Mouse (Mus musculus) natural killer cell, adult 2 months (primary cell): ENCODE results near the gene Micall1.

Experiments used
- DNase-seq, 2 experiments: peaks; one replicate each; pipeline ENCODE4 v3.0.0; 2022; ENCODE audit warnings: low spot score in 2 of 2

Micall1 gene

DNA sequence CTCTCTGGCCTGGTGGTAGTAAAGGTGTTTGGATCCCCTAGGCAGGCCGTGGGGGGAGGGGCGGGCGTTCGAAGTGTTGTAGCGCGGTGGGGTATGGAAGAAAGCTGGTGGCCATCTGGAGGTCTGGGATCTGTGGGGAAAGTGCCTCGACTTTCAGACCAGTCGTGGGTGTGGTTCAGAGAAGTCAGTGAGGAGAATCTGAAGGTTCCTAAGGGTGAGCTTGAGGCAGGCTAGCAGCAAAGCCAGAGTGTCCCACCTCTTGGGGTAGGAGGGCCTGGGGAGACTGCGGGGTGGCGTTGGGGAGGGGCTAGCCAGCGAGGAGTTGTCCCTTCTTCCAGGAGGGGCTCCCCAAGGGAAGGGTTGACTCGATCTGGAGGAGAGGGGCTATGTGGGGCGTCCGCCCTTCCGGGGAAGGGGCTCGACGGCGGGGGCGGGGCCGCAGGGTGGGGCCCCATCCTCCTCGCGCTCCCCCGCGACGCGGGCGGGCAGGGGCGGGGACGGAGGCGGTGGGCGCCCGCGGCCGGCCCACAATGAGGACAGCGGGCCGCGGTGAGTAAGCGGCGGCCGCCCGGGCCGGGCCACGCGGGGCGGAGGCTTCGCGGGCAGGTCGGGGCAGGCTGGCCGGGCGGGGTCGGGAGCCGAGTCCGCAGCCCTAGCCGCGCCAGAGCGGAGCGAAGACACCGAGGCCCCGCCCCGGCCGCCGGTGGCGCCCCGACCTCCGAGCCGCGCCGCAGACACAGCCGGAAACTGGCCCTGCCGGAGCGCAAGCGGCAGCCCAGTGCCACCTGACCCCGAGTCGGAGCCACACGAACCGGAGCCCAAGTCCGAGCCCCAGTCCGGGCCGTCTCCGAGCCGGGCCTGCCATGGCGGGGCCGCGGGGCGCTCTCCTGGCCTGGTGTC is at the start of gene Micall1:
Micall1 (plus strand) TSS at position 478 of the 900 bp plus-strand sequence.
- DNase-seq, result peak; percentile 51 to 63

DNA sequence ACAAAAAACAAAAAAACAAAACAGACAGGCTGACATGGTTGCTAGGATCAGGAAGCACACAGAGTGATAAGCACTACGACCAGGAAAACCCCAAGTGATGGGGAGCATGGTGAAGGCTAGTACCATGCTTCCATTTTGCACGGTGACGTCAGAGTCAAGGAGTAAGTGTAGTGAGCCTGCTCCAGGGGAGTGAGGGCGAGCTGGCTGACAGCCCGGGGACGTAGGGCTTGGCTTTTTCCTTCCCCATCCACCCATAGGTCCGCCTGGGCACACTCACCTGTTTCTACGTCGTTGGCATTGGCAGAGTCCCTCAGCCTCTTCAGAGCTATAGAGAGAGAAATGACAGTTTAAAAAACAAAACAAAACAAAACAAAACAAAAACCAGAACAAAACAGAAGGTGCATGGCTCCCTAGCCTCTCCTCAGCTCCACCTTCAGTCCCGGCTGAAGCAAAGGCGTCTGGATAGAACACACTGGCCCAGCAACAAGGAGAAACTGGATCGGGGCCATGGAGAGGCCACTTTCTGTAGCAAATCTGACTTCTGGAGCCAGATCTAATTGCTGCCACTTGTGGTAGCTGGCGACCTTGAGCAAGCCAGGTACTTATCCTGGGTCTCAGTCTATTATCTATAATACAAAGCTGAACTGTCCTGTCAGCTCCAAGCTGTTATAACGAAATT is 47.7 kb upstream of the Micall1 start:
- no peak for DNase-seq

GRCm38 (mm10) chr15:79062376-79063159 is 46.1 kb upstream of the Micall1 start, which contains the start of gene Ankrd54:
Ankrd54 (minus strand) TSS chr15:79062893.
- DNase-seq, result peak; percentile 96

GRCm38 (mm10) chr15:79063160-79063740 is 45.4 kb upstream of the Micall1 start:
- DNase-seq, result no peak

DNA sequence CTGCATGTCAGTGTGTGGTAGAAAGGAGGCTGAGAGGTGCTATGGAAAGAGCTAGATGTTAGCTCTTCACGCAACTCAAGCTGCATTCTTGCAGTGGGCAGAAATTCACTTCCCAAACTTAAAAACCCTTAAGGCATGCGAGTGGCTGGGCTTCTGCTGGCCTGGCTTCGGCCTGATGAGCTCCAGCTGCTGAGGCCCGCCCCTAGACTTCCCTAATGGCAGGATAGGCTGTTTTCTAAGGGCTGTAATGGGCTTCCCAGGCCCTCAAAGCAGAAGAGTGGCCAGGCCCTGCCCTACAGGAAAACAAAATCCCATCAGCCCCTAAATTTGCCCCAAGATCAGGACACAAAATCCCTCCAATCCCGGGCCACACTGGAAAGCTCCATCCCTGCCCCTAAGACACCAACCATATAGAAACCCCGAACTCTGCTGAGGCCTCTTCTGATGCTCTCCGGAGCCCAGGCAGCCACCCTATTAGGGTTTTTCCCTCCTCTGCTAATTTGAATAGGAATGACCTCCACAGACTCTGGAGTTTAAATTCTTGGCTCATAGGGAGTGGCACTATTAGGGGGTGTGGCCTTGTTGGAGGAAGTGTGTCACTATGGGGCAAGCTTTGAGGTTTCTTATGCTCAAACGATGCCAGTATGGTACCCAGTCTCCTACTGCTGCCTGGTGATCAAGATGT is 43.5 kb upstream of the Micall1 start:
- no peak for DNase-seq

DNA sequence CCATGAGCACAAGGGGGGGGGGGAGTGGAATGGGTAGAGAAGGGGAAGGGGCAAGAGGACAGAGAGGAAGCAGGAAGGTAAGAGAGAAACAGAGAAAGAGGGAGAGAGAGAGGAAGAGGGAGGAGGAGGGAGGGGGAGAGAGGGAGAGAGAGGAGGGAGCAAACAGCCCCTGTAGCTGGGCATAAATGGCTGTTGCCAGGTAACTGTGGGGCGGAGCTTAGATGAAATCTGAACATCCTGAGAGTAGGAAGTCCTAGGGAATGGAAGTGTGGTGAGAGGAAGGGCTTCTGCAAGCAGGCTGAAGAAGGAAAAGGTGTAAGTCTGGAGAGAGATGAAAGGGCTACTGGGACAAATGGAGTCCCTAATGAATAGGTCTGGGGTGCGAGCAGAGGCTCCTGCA is 42.4 kb upstream of the Micall1 start:
- DNase-seq, result no peak

DNA sequence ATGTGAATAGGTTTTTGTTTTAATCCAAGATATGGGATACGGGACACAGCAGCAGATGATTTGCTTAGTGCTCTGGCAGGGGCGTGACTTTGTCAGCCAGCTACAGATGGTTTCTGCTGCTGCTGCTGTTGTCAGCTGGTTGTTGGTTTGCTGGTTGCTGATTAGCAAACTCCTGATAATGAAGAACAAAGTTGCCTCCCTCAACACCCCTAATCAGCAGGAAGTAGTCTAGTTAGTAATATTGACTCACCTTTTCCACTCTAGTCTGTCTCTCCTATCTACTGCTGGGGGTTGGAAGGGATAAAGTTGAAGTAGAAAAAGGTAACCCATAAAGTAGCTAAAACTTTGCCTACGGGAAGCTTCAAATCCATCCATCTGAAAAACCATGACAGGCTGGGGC is 41.1 kb upstream of the Micall1 start:
- no peak for DNase-seq

DNA sequence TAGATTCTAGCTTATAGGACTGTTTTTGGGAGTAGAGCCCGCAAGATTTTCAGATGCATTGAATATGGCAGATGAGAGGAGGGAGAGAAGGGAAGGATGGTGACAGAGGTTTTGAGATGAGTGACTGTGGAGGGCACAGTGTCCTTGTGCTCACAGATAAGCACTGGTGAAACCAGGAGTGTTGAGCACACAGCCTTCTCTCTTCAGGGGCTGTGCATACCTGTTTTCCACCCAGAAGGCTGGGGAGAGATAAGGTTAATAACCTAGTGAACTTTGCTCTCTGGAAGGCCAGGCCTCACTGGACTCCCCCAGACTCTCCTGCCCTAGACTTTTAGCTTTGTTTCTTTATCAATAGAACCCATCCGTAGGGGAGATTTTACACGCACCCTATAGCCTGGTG is 40.3 kb upstream of the Micall1 start:
- no peak for DNase-seq

DNA sequence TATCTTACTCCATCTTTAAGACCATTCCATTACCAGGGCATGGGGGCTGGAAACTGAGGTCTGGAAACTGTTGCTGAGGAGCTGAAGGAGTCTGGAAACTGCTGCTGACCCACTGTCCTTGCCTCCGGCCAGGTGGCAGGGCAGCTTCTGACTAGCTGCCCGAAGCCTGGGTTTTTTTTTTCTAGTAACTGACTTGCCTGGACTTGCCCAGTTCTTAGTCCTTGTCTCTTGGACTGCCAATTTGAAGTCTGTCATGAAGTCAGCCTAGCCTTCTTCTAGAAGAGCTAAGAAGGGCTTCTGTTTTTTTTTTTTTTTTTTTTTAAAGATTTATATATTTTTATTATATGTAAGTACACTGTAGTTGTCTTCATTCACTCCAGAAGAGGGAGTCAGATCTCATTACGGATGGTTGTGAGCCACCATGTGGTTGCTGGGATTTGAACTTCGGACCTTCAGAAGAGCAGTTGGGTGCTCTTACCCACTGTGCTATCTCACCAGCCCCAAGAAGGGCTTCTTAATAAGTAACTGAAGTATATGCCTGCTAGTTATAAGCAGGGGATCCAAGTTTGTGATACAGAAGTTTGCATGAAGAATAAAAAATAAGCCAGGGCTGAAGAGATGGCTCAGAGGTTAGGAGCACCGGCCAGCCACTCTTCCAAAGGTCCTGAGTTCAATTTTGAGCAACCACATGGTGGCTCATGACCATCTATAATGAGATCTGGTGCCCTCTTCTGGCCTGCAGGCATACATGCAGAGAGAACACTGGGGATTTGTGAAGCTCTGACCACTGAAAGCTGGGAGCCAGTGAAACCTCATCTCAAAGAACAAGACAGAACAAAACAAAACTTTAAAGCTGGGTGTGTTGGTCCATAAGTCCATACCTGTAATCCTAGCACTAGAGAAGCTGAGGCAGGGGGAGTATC is 37.3 kb upstream of the Micall1 start:
- peak; percentile 43 to 51 for DNase-seq

GRCm38 (mm10) chr15:79073752-79074151 is 34.9 kb upstream of the Micall1 start:
- no peak for DNase-seq

DNA sequence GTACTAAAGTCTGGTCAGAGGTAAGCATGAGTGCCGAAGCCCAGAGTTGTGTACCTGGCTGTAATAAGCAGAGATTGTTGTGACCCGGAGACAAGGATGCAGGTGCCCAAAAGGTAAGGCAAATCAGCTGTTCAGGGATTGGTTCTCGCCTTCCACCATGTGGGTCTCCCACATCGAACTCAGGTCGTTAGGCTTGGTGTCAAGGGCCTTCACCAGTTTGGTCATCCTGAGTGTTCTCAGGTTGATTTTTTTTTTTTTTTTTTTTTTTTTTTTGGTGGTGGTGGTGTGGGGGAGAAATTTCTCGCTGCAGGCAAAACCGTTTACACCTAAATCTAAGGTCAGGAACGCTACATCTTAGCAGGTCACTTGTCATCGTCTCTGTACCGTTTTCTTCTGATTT is 34.3 kb upstream of the Micall1 start:
- DNase-seq, result no peak

- DNase-seq, result peak; percentile 65 to 72
Observed at GRCm38 (mm10) chr15:79074913-79075532, 33.7 kb upstream of the Micall1 start, which contains the start of gene Eif3l. Eif3l (plus strand) TSS chr15:79075179.

DNA sequence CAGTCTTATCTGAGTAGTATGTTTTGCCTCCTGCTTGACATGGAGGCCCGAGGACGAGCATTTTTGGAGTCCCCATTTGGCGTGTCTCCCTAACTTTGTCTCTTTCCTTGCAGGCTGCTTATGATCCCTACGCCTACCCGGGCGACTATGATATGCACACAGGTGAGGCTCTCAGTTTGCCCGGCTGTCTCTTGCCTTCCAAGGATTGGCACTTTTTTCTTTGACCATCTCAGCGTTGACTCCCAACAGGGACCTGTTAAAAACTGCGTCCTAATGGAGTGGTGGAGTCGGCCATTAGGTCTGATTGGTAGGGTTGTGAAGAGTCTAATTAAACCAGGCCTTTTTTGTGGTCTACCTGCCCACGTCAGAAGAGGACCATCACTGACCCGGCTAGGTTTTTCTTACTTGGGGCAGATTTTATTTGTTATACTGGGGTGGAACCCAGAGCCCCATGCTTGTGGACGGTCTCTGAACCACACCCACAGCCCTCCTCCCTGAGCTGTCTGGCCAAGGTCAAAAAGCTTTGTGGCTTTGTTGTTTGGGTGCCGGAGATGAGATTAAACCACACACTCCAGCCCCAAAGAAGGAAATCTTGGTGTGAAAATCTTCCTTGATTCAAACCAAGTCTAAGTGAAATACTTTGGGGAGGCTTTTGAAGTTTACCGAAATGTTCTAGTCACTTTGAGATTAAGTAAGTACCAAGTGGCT is 32.9 kb upstream of the Micall1 start:
- DNase-seq, result no peak

- no peak for DNase-seq
Observed at GRCm38 (mm10) chr15:79079567-79079966, 29.1 kb upstream of the Micall1 start.

- DNase-seq, result no peak
Observed at GRCm38 (mm10) chr15:79092284-79092683, 16.4 kb upstream of the Micall1 start.

- DNase-seq, result no peak
Observed at GRCm38 (mm10) chr15:79093083-79093839, 15.4 kb upstream of the Micall1 start.

DNA sequence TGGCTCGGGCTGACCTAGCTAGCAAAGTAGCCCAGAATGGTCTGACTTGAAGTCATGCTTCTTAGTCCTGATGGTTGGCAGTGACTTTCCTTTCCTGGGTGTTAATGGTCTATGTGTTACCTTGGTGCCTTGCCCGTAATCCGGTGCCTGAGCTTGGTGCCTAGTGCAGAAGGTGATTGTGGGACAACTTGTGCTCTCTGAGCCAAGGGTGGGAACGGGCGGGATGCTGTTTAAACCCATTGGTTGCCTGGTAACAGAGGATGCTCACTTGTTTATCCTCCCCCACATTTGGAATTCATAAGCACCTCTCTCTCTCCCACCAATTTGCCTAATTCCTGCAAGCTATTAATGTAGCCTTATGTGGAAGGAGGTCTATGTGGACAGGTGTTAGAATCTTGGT is 13.2 kb upstream of the Micall1 start:
- no peak for DNase-seq

DNA sequence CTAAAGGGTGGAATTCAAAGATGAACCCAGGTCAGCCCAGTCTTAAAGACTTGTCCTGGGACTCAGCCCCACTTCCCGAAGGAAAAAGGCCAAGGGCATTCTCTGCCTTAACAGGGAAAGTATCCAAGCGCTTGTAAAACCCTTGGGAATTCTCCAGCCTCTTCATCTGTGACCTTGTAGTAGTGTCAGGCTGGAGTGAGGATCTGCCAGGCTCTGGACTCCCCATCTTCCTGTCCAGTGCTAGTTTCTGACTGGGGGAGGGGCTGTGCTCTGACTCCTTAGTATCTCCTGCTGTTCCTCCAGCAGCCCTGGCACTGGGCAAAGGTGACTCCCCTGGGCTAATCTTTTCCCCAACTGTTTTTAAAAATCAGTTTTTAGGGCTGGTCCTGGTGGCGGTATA is 12.1 kb upstream of the Micall1 start:
- DNase-seq, result no peak
